Mouse (Mus musculus) myocyte (in vitro differentiated cells): ENCODE measurements around the gene Gpr137c. TPM values are rescaled to one million over a fixed set of nuclear protein-coding genes. Genes with fewer than 3 reads are reported as not detected.

Experiments
- H3K27me3 ChIP-seq: one replicate; pipeline ENCODE4 v1.6.1; 2011; ENCODE audit not compliant: control insufficient read depth, insufficient read depth, insufficient read length
- H3K36me3 ChIP-seq: one replicate; pipeline ENCODE4 v1.6.1; 2011; ENCODE audit not compliant: control insufficient read depth, insufficient read depth
- H3K4me2 ChIP-seq: one replicate; pipeline ENCODE4 v1.6.1; 2011; ENCODE audit warnings: low read depth, control low read depth
- H3K4me3 ChIP-seq: one replicate; pipeline ENCODE4 v1.5.1; 2011; ENCODE audit warnings: mild to moderate bottlenecking, control low read depth, moderate library complexity
- H3K79me2 ChIP-seq: one replicate; pipeline ENCODE4 v1.6.1; 2011; ENCODE audit not compliant: control insufficient read depth, insufficient read depth
- H3ac ChIP-seq: one replicate; pipeline ENCODE4 v1.6.1; 2011; ENCODE audit not compliant: control insufficient read depth, insufficient read length
- CEBPB ChIP-seq: IDR thresholded peaks from 2 replicates; pipeline ENCODE4 v1.6.1; 2011; ENCODE audit warnings: mild to moderate bottlenecking, moderate library complexity; ENCODE audit not compliant: poor library complexity, insufficient read depth, severe bottlenecking
- E2F4 ChIP-seq: IDR thresholded peaks from one replicate; pipeline ENCODE4 v1.6.1; 2011; ENCODE audit warnings: mild to moderate bottlenecking, control low read depth, moderate library complexity; ENCODE audit not compliant: insufficient read depth
- MAX ChIP-seq: IDR thresholded peaks from one replicate; pipeline ENCODE4 v1.6.1; 2011; ENCODE audit warnings: low read depth, mild to moderate bottlenecking, control low read depth
- MYOG ChIP-seq, 3 experiments: IDR thresholded peaks; one replicate each; pipeline ENCODE4 v1.6.1; 2011; ENCODE audit warnings: control low read depth in 2 of 3, low read depth in 2 of 3, mild to moderate bottlenecking in 2 of 3; ENCODE audit not compliant: insufficient read length in 2 of 3, control insufficient read depth in 1 of 3, insufficient read depth in 1 of 3
- POLR2A ChIP-seq: IDR thresholded peaks from one replicate; pipeline ENCODE4 v1.6.1; 2011; ENCODE audit warnings: low read depth, mild to moderate bottlenecking, control low read depth, moderate library complexity; ENCODE audit not compliant: insufficient read length
- POLR2AphosphoS2 ChIP-seq: IDR thresholded peaks from one replicate; pipeline ENCODE4 v1.6.1; 2011; ENCODE audit warnings: low read depth, control low read depth; ENCODE audit not compliant: insufficient read length
- REST ChIP-seq: IDR thresholded peaks from one replicate; pipeline ENCODE4 v1.6.1; 2011; ENCODE audit warnings: mild to moderate bottlenecking, control low read depth, moderate library complexity; ENCODE audit not compliant: insufficient read depth, insufficient read length
- SRF ChIP-seq: IDR thresholded peaks from one replicate; pipeline ENCODE4 v1.6.1; 2011; ENCODE audit warnings: low read depth; ENCODE audit not compliant: control insufficient read depth, insufficient read length
- TCF12 ChIP-seq: IDR thresholded peaks from one replicate; pipeline ENCODE4 v1.6.1; 2011; ENCODE audit warnings: mild to moderate bottlenecking, control low read depth; ENCODE audit not compliant: poor library complexity, insufficient read depth, severe bottlenecking
- TCF3 ChIP-seq: IDR thresholded peaks from one replicate; pipeline ENCODE4 v1.6.1; 2011; ENCODE audit warnings: low read depth, control low read depth; ENCODE audit not compliant: insufficient read length
- USF1 ChIP-seq: IDR thresholded peaks from one replicate; pipeline ENCODE4 v1.6.1; 2011; ENCODE audit warnings: low read depth, mild to moderate bottlenecking, control low read depth, moderate library complexity
- polyA plus RNA-seq: library from polyadenylated mRNA; unstranded; fragments of >200 nt; fragmentation: generic; extraction: Trizol; gene quantifications from one replicate; pipeline ENCODE4 v1.2.1, GENCODE M21; 2012; ENCODE audit warnings: missing spikeins

The Gpr137c gene
- polyA plus RNA-seq, 1 experiment: 0.18 TPM

GRCm38 (mm10) chr14:45329589-45330181 is 110.2 kb downstream of the Gpr137c start, which contains the start of gene Psmc6:
TSS of gene Psmc6 (plus strand) at chr14:45329788.
- Histone ChIP-seq H3K27me3 (no peaks in the 10 kb centered on the region), H3K79me2 (peaks cover 45% of the 10 kb centered on the region), H3K36me3 (peaks cover 34% of the 10 kb centered on the region), H3K4me3 (peak within 1 kb of the TSS; percentile 62), H3K4me2 (peak within 1 kb of the TSS; percentile 59), H3ac (peak within 1 kb of the TSS; percentile 95)
- TF ChIP-seq POLR2AphosphoS2 (peak; percentile 78), REST (no peak), MAX (no peak), TCF12 (no peak), TCF3 (no peak), POLR2A (peak; percentile 67), CEBPB (no peak), E2F4 (peak; percentile 8), SRF (no peak), MYOG (IDR thresholded peaks at IDR 0.05; ENCODE audit: control insufficient read depth in 1 of 3, insufficient read depth in 1 of 3, insufficient read length in 2 of 3, low read depth in 2 of 3) (no peak), USF1 (no peak)

Other genes starting within 250 kb of the Gpr137c start
- 0.01 TPM for gene Ptger2, start 231.5 kb upstream of the Gpr137c start, polyA plus RNA-seq
- gene Txndc16, start 611 bp downstream of the Gpr137c start, polyA plus RNA-seq: 1.2 TPM
- gene Ero1l, start 99.1 kb downstream of the Gpr137c start, polyA plus RNA-seq: 43.5 TPM
- 72.7 TPM for gene Psmc6, start 110.1 kb downstream of the Gpr137c start, polyA plus RNA-seq
- 6.3 TPM for gene Styx, start 131.4 kb downstream of the Gpr137c start, polyA plus RNA-seq
- gene Gnpnat1, start 185.2 kb downstream of the Gpr137c start, polyA plus RNA-seq: 33.9 TPM